Mouse (Mus musculus) thymus, postnatal 10 days (tissue): ENCODE results near the gene Vldlr.

Experiments used
- DNase-seq, 2 experiments: peaks; one replicate each; pipeline ENCODE4 v3.0.0; 2021; ENCODE audit warnings: low spot score in 2 of 2

Vldlr gene

DNA sequence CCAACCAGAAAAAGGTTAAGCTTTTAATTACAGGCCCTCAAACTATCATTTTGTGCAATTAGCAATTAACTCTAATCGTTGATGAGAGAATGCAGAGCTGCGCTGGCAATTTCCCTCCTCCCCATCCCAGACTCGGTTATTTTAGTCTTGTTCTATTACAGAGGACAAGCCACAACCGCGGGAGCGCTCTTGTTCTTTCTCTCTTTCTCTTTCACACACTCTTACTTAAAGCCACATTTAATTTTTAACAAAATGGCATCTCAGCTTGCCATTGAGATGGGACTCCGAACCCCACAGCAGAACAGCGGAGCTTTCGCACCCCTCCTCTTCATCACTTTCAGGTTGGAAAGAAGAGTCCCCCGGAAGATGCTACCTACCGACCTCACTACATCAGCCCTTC lies at the start of gene Vldlr:
TSS of gene Vldlr (plus strand) at position 167 of the 400 bp plus-strand sequence.
- no peak for DNase-seq

GRCm38 (mm10) chr19:27167601-27168319 lies 48.5 kb upstream of the Vldlr start:
- DNase-seq, result no peak

DNA sequence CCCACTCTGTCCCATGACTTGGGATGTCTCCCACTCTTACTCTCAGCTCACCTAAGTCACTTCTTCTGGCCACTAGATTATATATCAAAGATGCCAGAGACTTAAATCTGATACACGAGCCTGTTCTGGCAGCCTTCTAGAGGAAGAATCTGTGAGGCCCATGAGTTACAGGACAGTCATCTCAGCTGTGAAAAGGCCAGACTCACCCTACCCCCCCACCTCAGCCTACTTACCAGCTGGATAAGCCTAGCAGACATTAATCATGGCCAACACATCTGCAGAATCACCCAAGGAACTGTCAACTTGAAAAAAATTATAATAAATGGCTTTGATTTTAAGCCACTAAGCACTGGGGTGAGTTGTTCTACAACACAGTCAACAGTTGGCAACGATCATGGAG lies 42.4 kb upstream of the Vldlr start:
- DNase-seq, result no peak

GRCm38 (mm10) chr19:27175617-27176016 lies 40.7 kb upstream of the Vldlr start:
- DNase-seq, result no peak

GRCm38 (mm10) chr19:27176558-27176957 lies 39.7 kb upstream of the Vldlr start:
- DNase-seq, result no peak

DNA sequence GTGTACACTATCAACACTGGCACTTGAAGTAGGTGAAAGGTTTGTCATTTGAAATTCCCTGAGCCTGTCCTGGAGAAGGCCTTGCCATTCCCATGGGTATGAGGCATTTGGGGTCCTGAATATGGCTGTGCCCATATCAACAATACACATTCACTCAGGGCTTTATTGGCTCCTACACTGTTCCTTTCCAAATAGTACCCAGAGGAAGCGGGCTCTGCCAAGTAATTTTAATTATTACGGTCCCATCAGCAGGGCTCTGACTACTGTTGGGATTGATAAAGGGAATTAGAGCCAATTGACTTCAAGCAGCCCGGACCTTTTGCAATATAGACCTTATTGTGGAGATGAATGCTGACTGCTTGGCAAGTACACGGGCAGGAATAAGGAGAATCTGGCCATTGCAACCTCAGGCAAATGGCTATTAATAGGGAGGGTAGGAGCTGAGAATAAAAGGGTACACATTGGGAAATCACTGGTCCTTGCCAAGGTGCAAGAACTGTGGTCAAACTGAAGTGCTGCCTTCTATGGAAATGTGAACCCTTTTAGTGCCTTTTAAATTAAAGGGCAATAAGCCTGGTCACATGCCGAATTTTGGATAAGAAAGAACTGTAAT lies 38.0 kb upstream of the Vldlr start:
- DNase-seq, result no peak

DNA sequence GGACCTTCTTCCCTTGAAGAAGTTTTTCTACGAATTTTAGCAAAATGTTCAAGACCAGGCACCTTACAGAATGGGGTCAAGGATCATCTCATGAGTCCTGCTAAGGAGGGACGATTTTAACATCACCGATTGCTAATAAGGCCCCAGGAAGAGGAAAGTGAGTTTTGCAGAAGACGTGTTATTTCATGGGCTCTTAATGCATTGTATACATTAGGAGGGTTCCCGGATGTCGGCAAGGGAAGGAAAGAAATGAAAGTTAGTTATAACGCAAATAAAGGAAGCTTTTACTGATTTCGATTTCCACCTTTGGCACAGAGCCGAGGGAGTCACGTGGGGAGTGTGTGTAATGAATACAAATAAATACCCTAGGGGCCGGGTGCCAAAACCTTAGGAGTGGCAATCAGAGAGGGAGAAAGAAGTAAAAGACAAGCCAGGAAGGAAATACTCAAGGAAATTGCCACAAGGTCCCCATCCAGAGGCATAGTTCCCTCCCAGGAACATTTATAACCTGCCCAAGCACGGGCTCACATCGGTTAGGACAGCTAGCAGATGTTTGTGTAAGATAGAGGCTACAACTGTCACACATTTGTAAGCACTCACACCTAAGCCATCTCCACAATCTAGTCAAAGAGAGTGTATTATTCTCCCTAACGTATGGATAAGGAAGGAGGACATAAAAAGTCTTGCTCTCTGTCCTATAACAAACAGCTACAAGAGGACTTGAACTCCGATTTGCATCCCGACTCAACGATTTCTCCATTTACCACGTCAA lies 35.7 kb upstream of the Vldlr start:
- no peak for DNase-seq

DNA sequence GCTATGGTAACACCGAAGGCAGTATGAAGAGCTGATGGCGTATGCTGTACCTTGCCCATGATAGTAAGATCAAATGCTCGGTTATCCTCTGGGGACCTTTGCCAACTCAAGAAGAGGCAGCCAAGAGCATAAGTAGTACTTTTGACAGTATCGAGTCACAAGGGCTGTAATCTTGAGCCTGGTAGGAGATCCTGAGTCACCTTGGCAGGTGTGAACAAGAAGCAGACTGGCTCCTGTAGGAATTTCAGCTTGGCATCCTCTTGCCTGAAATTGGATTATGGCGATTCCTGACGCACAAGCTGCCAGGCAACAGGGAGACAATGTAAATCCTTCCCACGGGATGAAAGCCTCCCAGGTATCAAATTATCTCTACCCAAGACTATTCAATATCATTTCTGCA lies 32.8 kb upstream of the Vldlr start:
- no peak for DNase-seq

- no peak for DNase-seq
These were observed 12.5 kb upstream of the Vldlr start for GRCm38 (mm10) chr19:27203711-27204238.

DNA sequence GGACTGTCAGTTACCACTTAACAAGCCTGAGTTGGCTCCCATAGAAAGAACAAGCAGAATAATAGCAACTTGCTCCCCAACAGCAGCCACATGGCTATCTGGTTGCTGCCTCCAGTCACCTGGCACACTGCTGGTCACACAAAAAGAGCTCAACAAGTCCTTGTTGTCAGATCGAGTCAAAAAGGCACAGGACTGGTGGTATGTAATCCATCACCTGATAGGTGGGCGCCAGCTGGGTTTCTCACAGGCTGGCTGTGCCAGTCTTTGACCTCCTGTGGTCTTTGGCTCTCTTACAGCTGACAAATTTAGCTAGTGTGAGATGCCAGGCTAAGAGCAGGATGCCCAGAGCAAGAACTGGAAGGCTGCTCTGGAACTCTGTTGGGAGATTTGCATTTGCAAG lies 5.3 kb upstream of the Vldlr start:
- DNase-seq, result no peak

DNA sequence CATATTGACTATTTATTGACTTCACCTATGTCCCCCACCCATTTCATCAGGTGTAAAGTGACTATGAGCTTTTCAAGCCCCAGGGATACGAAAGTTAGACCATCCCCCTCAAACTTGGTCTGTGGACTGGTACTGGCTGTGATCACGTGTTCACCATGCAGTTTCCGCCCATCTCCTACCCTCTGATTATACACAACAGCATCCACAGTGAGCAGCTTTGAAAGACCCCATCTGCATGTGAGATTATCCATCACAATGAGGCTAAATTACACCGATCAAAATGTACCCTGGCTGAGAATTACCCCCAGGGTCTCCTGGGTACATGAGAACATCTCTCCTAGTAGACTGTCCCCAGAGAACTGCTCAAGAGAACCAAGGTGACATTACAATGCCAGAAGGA lies 688 bp upstream of the Vldlr start:
- no peak for DNase-seq

- DNase-seq, result no peak
These were observed 601 bp downstream of the Vldlr start for GRCm38 (mm10) chr19:27216767-27217403.

DNA sequence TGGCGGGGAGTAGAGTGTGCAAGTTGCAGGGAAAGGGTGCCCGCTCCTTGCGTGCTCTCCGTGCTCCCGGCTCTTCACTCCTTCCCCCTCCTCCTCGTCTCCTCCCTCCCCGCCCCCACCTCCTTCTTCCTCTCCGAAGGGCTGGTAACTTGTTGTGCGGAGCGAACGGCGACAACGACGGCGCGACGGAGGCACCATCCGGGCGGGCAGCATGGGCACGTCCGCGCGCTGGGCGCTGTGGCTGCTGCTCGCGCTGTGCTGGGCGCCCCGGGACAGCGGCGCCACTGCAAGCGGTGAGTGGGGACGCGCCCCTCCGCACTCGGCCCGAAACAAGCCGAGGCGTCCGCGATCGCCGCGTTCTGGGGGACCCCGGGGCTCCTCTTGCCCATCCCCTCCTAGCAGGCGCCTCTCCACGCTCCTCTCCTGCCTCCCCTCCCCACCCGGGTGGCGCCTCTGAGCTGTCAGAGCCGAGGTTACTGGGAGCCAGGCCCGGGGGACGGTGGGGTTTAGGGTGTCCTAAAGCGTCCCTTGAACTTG lies 1.2 kb downstream of the Vldlr start:
- peak in 1 of 2 experiments; percentile 19 for DNase-seq

DNA sequence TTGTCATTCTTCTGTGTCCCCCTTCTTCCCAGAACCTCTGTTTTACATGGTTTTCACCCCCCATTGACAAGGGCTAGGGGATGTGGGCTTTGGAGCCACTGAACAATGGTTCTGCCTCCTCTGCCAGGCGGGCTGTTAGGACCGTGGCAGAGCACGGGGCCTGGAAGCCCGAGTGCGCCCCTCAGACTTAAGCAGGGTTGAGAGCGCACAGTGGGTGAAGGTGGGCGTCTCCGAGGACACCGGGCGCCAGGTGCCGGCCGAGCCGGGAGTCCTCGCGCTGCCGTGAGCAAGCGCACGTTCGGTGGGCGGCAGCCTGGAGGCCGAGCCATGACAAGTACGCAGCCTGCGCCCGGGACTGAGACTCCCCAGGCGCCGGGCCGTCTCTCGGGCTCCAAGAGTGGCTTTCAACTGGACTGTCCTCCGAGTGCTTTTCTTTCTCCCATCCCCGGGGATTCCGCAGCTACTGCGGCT lies 1.7 kb downstream of the Vldlr start:
- DNase-seq, result no peak

DNA sequence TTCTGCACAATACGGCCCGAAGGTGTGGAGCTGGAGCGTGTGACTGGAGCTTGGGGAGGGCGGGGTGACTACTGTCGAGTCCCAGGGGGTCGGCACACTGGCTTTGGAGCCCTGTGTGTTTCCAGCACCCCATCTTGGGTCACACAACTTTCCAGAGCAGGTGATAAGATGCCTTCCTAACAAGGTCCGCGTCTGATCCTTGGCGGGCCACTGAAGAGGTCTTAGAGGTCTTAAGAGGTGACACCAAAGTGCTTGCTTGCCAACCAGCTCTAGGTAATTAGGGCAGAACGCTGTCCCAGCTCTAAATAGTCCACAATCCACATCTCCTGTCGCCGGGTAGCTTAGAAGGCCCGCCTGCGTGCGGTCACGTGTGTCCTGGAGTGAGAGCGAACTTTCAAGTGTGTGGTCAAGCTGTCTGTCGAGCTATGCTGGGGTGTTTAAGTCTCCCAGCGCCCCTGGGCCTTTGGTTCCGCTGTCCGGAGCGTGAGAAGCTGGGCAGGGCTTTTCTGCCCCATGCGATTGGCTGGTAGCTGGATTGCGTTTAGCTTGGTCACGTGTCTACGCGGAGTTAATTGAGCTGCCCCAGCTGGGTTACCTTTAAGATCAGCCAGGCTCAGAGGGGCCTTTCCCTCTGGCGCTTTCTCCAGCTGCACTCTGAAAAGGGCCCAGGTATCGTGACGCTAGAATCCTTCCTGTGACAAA lies 2.4 kb downstream of the Vldlr start:
- DNase-seq, result no peak

- no peak for DNase-seq
These were observed 3.3 kb downstream of the Vldlr start for GRCm38 (mm10) chr19:27219586-27219985.

DNA sequence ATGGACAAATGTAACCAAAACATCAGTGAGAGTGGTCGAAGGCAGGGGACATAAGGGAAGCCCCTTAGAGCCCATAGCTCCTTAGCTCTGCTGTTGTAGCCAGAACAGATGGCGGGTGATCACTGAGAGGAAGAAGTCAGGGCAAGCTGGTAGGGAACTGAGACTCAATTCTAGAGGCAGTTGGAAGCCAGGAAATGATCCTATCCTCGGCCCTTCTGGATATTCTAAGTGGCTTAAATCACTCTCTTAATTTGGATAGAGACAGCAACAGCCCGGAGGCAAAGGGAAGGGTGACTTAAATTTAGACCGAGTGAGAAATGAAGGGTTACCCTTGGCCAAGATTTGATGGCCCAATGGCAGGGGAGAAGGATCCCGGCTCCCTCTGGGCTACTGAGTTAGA lies 6.8 kb downstream of the Vldlr start:
- no peak for DNase-seq

DNA sequence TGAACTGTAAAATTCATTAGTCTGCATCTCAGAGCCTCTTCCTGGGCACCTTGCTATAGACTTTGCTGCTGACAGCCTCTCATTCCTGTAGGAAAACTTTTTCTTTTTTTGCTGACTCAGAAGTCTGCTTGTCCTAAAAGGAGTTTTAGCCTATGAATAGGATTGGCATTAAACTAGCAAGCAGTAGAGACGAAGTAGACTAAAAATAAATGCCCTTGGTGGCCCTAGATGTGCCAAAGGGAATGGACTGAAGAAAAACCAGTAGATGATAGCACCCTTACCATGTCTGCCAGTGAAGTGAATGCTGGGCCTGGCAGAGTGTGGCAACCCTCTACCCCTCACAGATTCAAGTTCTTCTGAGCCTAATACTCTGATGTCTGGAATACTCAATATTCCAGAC lies 8.1 kb downstream of the Vldlr start:
- DNase-seq, result no peak

GRCm38 (mm10) chr19:27226626-27227025 lies 10.3 kb downstream of the Vldlr start:
- DNase-seq, result no peak

DNA sequence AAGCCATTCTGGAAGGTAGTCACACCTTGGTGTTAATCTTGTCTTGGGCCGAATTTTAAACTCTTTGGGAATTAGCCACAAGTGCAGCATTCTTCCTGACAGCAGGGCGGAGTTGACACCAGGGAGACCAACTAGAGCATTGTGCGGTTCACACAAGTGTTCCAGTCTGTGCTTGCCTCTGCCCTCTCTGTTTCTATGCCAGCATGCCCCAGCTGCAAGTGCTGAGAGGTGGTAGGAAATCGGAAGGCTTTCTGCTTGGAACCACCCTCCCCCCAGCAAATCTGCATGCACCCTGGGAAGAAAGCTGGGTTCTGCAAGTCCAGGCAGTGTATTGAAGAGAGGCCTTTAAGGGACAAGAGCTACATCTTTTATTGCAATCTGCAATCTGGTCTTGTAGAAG lies 10.8 kb downstream of the Vldlr start:
- no peak for DNase-seq

DNA sequence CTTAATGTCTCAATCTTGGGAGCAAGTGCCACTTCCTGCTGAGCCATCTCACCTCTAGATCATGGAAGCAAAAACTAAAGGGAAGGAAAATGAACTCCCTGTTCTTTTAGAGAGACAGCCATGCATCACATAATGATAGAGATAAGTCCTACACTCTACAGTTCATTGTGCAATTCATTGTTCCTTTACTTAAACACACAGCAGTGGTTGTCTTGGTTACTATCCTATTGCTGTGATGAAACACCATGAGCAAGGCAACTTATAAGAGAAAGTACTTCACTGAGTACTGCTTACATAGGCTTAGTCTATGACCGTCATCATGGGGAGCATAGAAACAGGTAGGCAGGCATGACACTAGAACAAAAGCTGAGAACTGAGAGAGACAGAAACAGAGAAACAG lies 12.0 kb downstream of the Vldlr start:
- DNase-seq, result no peak
